Mouse (Mus musculus): ENCODE results near the gene Myoz1.
"Not testable (repeated sequence)": the region's sequence is repeated elsewhere in the genome, so short reads cannot be mapped to it uniquely, and the experiment has no call there.

The Myoz1 gene

GRCm38 (mm10) chr14:20656361-20656760 is at the start of gene Myoz1:
TSS of gene Myoz1 (minus strand) at chr14:20656540.
- DNase-seq (ENCODE audit: low spot score), result no peak

- DNase-seq (ENCODE audit: low spot score), result not testable (repeated sequence)
These were observed 47.1 kb upstream of the Myoz1 start for GRCm38 (mm10) chr14:20703461-20703860.

- peak; percentile 82 for DNase-seq (ENCODE audit: low spot score)
These were observed 46.5 kb upstream of the Myoz1 start, which contains the start of gene Chchd1 for GRCm38 (mm10) chr14:20702741-20703381. TSS of gene Chchd1 (plus strand) at chr14:20703006.

- no peak for DNase-seq (ENCODE audit: low spot score)
These were observed 45.9 kb upstream of the Myoz1 start for GRCm38 (mm10) chr14:20702096-20702740.

- no peak for DNase-seq (ENCODE audit: low spot score)
These were observed 45.2 kb upstream of the Myoz1 start for GRCm38 (mm10) chr14:20701554-20701953.

GRCm38 (mm10) chr14:20700362-20700761 is 44.0 kb upstream of the Myoz1 start:
- no peak for DNase-seq (ENCODE audit: low spot score)

GRCm38 (mm10) chr14:20698515-20698914 is 42.2 kb upstream of the Myoz1 start:
- DNase-seq (ENCODE audit: low spot score), result no peak

GRCm38 (mm10) chr14:20696986-20697385 is 40.6 kb upstream of the Myoz1 start:
- peak; percentile 52 for DNase-seq (ENCODE audit: low spot score)

- DNase-seq (ENCODE audit: low spot score), result no peak
These were observed 39.6 kb upstream of the Myoz1 start for GRCm38 (mm10) chr14:20695761-20696520.

GRCm38 (mm10) chr14:20694884-20695760 is 38.8 kb upstream of the Myoz1 start, which contains the start of gene Fut11:
TSS of gene Fut11 (plus strand) at chr14:20694968.
- DNase-seq (ENCODE audit: low spot score), result peak; percentile 73

GRCm38 (mm10) chr14:20694185-20694883 is 38.0 kb upstream of the Myoz1 start:
- no peak for DNase-seq (ENCODE audit: low spot score)

GRCm38 (mm10) chr14:20693589-20694101 is 37.3 kb upstream of the Myoz1 start:
- no peak for DNase-seq (ENCODE audit: low spot score)

GRCm38 (mm10) chr14:20691772-20692171 is 35.4 kb upstream of the Myoz1 start:
- no peak for DNase-seq (ENCODE audit: low spot score)

GRCm38 (mm10) chr14:20689009-20689408 is 32.7 kb upstream of the Myoz1 start:
- DNase-seq (ENCODE audit: low spot score), result no peak

GRCm38 (mm10) chr14:20686576-20686975 is 30.2 kb upstream of the Myoz1 start:
- DNase-seq (ENCODE audit: low spot score), result no peak

GRCm38 (mm10) chr14:20682498-20682897 is 26.2 kb upstream of the Myoz1 start:
- no peak for DNase-seq (ENCODE audit: low spot score)

GRCm38 (mm10) chr14:20681742-20682141 is 25.4 kb upstream of the Myoz1 start:
- no peak for DNase-seq (ENCODE audit: low spot score)

GRCm38 (mm10) chr14:20677906-20678305 is 21.6 kb upstream of the Myoz1 start:
- DNase-seq (ENCODE audit: low spot score), result no peak

- DNase-seq (ENCODE audit: low spot score), result peak; percentile 98
These were observed 17.9 kb upstream of the Myoz1 start, which contains the start of gene Sec24c for GRCm38 (mm10) chr14:20674064-20674833. TSS of gene Sec24c (plus strand) at chr14:20674308.

- DNase-seq (ENCODE audit: low spot score), result no peak
These were observed 17.4 kb upstream of the Myoz1 start for GRCm38 (mm10) chr14:20673735-20674063.

Data from MN1 (cell line).